ENCODE assay signal across 8 mouse cellular contexts in the genomic region with DNA sequence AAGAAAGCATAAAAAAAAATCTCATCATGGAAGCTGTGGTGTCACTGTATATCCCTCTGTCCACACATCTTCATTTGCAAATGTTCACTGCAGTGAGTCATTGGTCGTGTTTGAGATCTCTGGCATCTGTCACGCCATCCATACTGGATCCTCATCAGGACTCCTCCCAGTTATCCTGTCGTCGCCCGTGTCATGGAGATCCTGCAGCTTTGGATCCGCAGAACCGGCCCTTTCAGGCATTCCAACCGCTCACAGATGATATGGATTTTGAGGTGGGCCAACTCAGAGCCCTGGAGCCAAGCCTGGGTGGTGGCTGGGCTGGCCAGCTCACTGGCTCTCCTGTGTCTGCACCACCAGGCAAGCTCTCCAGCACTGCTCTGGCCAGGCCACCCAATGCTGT.
"Had no signal": no experiment of that assay in that cellular context is flagged by ENCODE, and none has a peak within 500 bp of the region (broad histone marks: within the 10 kb centered on the region; RNA-seq: fewer than 3 reads in every experiment).

No protein-coding gene starts in this region.

- H3K4me2 ChIP-seq: limb, embryonic 15.5 days; liver, embryonic 12.5 days; midbrain, embryonic 12.5 days had no signal

- ATAC-seq: liver, embryonic 12.5 days had no signal

- DNase-seq: kidney, adult 18-20 months; kidney, postnatal 10 days; thymus, postnatal 4 days had no signal

- H3K4me1 ChIP-seq: liver, embryonic 12.5 days had no signal

- H3K36me3 ChIP-seq: limb, embryonic 15.5 days; liver, embryonic 12.5 days; midbrain, embryonic 12.5 days had no signal

- H3K9ac ChIP-seq: limb, embryonic 15.5 days; liver, embryonic 12.5 days; midbrain, embryonic 12.5 days had no signal

- H3K9me3 ChIP-seq: limb, embryonic 15.5 days; liver, embryonic 12.5 days; midbrain, embryonic 12.5 days had no signal

- H3K27ac ChIP-seq: left cerebral cortex, adult 2 months; limb, embryonic 15.5 days; liver, embryonic 12.5 days; midbrain, embryonic 12.5 days; stomach, postnatal 0 days had no signal

- H3K4me3 ChIP-seq: left cerebral cortex, adult 2 months; limb, embryonic 15.5 days; liver, embryonic 12.5 days; midbrain, embryonic 12.5 days had no signal
